Mouse (Mus musculus) hindbrain, embryonic 11.5 days (tissue): ENCODE measurements around the gene Sema3b. TPM values are rescaled to one million over a fixed set of nuclear protein-coding genes. Genes with fewer than 3 reads are reported as not detected.

Experiments used
- ATAC-seq: fragments of 200-750 bp; cut with Nextera tagmentation; 2 replicates; pipeline ENCODE4 v1.8.0; 2017; ENCODE audit warnings: mild to moderate bottlenecking, moderate TSS enrichment, moderate library complexity; ENCODE audit not compliant: low FRiP score
- DNase-seq: peaks from one replicate; pipeline ENCODE4 v3.0.0-alpha.2; 2015; ENCODE audit warnings: low spot score
- H3K27ac ChIP-seq: fragments of 300-500 bp; sonication (generic); 2 replicates; pipeline ENCODE4 v1.5.1; 2014; ENCODE audit warnings: mild to moderate bottlenecking, low read depth, low read length
- H3K27me3 ChIP-seq: fragments of 300-500 bp; sonication (generic); 2 replicates; pipeline ENCODE4 v1.6.1; 2014; ENCODE audit warnings: mild to moderate bottlenecking, low read length, moderate library complexity, mixed read lengths; ENCODE audit not compliant: control insufficient read depth, insufficient read depth
- H3K36me3 ChIP-seq: fragments of 300-500 bp; sonication (generic); 2 replicates; pipeline ENCODE4 v1.6.1; 2014; ENCODE audit warnings: mild to moderate bottlenecking, low read length, moderate library complexity, mixed read lengths; ENCODE audit not compliant: control insufficient read depth, insufficient read depth
- H3K4me1 ChIP-seq: fragments of 300-500 bp; sonication (generic); replicated peaks from 2 replicates; pipeline ENCODE4 v1.6.1; 2014; ENCODE audit warnings: low read length, mixed read lengths; ENCODE audit not compliant: control insufficient read depth, insufficient read depth
- H3K4me2 ChIP-seq: fragments of 300-500 bp; sonication (generic); replicated peaks from 2 replicates; pipeline ENCODE4 v1.6.1; 2014; ENCODE audit warnings: mild to moderate bottlenecking, low read depth, low read length
- H3K4me3 ChIP-seq: fragments of 300-500 bp; sonication (generic); 2 replicates; pipeline ENCODE4 v1.5.1; 2014; ENCODE audit warnings: low read depth, low read length
- H3K9ac ChIP-seq: fragments of 300-500 bp; sonication (generic); 2 replicates; pipeline ENCODE4 v1.6.1; 2014; ENCODE audit warnings: low read depth, low read length
- H3K9me3 ChIP-seq: fragments of 300-500 bp; sonication (generic); 2 replicates; pipeline ENCODE4 v1.6.1; 2016; ENCODE audit warnings: low read length; ENCODE audit not compliant: control insufficient read depth
- WGBS: fragments of 180-500 bp; shearing (Covaris S2); extraction: QIAGEN DNeasy Blood & Tissue Kit; methylation state at CpG from one replicate; pipeline ENCODE4 v1.1.7; 2014; 5-methylcytosine and 5-hydroxymethylcytosine counted together
- polyA plus RNA-seq: library from polyadenylated mRNA; unstranded; fragments of >200 nt; fragmentation: Nextera tagmentation; extraction: Ambion mirVana; gene quantifications from 2 replicates; pipeline ENCODE4 v1.2.1, GENCODE M21; 2014

Sema3b gene
- polyA plus RNA-seq, 1 experiment from 2014 or later, result 1.4 TPM

GRCm38 (mm10) chr9:107629411-107629730 is 20.3 kb upstream of the Sema3b start:
- ATAC-seq (no peak), DNase-seq (no peak)
- Histone ChIP-seq H3K36me3 (0 out of 2 replicates have a peak, but pooled peaks cover 4% of the 10 kb centered on the region), H3K27me3 (no peaks in the 10 kb centered on the region), H3K27ac (peak overlapping the region; percentile 99), H3K9ac (peak overlapping the region; percentile 71), H3K4me3 (peak overlapping the region; percentile 10), H3K9me3 (no peaks in the 10 kb centered on the region), H3K4me1 (peaks cover 61% of the 10 kb centered on the region), H3K4me2 (peak overlapping the region; percentile 51)
- 37% methylated on average over 4 of the region's 4 CpGs for WGBS

GRCm38 (mm10) chr9:107628721-107629410 is 19.8 kb upstream of the Sema3b start:
- DNase-seq (no peak), ATAC-seq (no peak)
- Histone ChIP-seq H3K36me3 (0 out of 2 replicates have a peak, but pooled peaks cover 8% of the 10 kb centered on the region), H3K27ac (peak overlapping the region; percentile 99), H3K27me3 (no peaks in the 10 kb centered on the region), H3K4me2 (peak overlapping the region; percentile 51), H3K4me1 (peaks cover 61% of the 10 kb centered on the region), H3K9me3 (no peaks in the 10 kb centered on the region), H3K9ac (peak overlapping the region; percentile 71), H3K4me3 (no peak overlapping the region; the same call in 1 of the 2 replicates)
- 40% methylated on average over 15 of the region's 15 CpGs for WGBS

GRCm38 (mm10) chr9:107627387-107628255 is 18.6 kb upstream of the Sema3b start:
- WGBS, result 22% methylated on average over 20 of the region's 20 CpGs
- peak overlapping the region; percentile 64 for H3K9ac ChIP-seq
- peak overlapping the region; percentile 6; the same call in 1 of the 2 replicates for H3K4me3 ChIP-seq
- 0 out of 2 replicates have a peak, but pooled peaks cover 8% of the 10 kb centered on the region for H3K36me3 ChIP-seq
- DNase-seq (peak; percentile 44), ATAC-seq (no peak)
- H3K4me2 ChIP-seq, result peak overlapping the region; percentile 26
- H3K27me3 ChIP-seq, result no peaks in the 10 kb centered on the region
- H3K4me1 ChIP-seq, result peaks cover 61% of the 10 kb centered on the region
- H3K9me3 ChIP-seq, result no peaks in the 10 kb centered on the region
- peak overlapping the region; percentile 99 for H3K27ac ChIP-seq

- peak; percentile 83 for ATAC-seq
- Histone ChIP-seq H3K9me3 (no peaks in the 10 kb centered on the region), H3K4me2 (peak overlapping the region; percentile 17), H3K9ac (peak overlapping the region; percentile 64), H3K36me3 (0 out of 2 replicates have a peak, but pooled peaks cover 8% of the 10 kb centered on the region), H3K27ac (peak overlapping the region; percentile 99), H3K4me1 (peaks cover 53% of the 10 kb centered on the region), H3K4me3 (no peak overlapping the region), H3K27me3 (no peaks in the 10 kb centered on the region)
- peak; percentile 98 for DNase-seq
- 0% methylated on average over 2 of the region's 2 CpGs for WGBS
These were observed 17.8 kb upstream of the Sema3b start for GRCm38 (mm10) chr9:107626844-107627277.

GRCm38 (mm10) chr9:107626158-107626843 is 17.3 kb upstream of the Sema3b start:
- DNase-seq, result no peak
- no peaks in the 10 kb centered on the region for H3K9me3 ChIP-seq
- H3K4me2 ChIP-seq, result peak overlapping the region; percentile 17
- peaks cover 47% of the 10 kb centered on the region for H3K4me1 ChIP-seq
- H3K9ac ChIP-seq, result peak overlapping the region; percentile 36
- H3K4me3 ChIP-seq, result no peak overlapping the region
- 0 out of 2 replicates have a peak, but pooled peaks cover 8% of the 10 kb centered on the region for H3K36me3 ChIP-seq
- peak; percentile 2; the same call in 1 of the 2 replicates for ATAC-seq
- peak overlapping the region; percentile 99 for H3K27ac ChIP-seq
- no peaks in the 10 kb centered on the region for H3K27me3 ChIP-seq
- WGBS, result 35% methylated on average over 13 of the region's 15 CpGs

- Histone ChIP-seq H3K4me2 (no peak overlapping the region), H3K4me1 (peaks cover 43% of the 10 kb centered on the region), H3K27ac (peak overlapping the region; percentile 99), H3K9ac (peak overlapping the region; percentile 36; the same call in 1 of the 2 replicates), H3K36me3 (0 out of 2 replicates have a peak, but pooled peaks cover 8% of the 10 kb centered on the region), H3K9me3 (no peaks in the 10 kb centered on the region), H3K27me3 (no peaks in the 10 kb centered on the region), H3K4me3 (no peak overlapping the region)
- no peak for DNase-seq
- no peak for ATAC-seq
- 88% methylated on average over 12 of the region's 12 CpGs for WGBS
These were observed 16.5 kb upstream of the Sema3b start for GRCm38 (mm10) chr9:107625351-107626128.

- ATAC-seq (no peak), DNase-seq (no peak)
- Histone ChIP-seq H3K36me3 (peaks cover 11% of the 10 kb centered on the region), H3K4me3 (no peak overlapping the region), H3K4me2 (no peak overlapping the region), H3K27ac (0 out of 2 replicates have a peak overlapping the region, but pooled peaks have one; percentile 20), H3K4me1 (peaks cover 38% of the 10 kb centered on the region), H3K9ac (no peak overlapping the region; the same call in 1 of the 2 replicates), H3K9me3 (no peaks in the 10 kb centered on the region), H3K27me3 (no peaks in the 10 kb centered on the region)
- WGBS, result 86% methylated on average over 3 of the region's 3 CpGs
These were observed 15.9 kb upstream of the Sema3b start for GRCm38 (mm10) chr9:107624951-107625350.
